8 mouse cellular contexts compared by ENCODE assay signal in genomic region chr12:54312522-54313210, GRCm38 (mm10).
A peak's percentile ranks its signal among the peaks of the same experiment; 100 is the strongest.
DNase-seq lines count a peak whose midpoint lies in the region; ATAC-seq lines count a peak whose summit lies in the region.

No protein-coding gene starts in this region.

- no peaks in the 10 kb centered on the region for H3K36me3 ChIP-seq in forebrain, embryonic 12.5 days (replicated peaks)
- no peaks in the 10 kb centered on the region for H3K36me3 ChIP-seq in midbrain, embryonic 12.5 days

- peaks cover 22% of the 10 kb centered on the region for H3K4me1 ChIP-seq in forebrain, embryonic 12.5 days
- H3K4me1 ChIP-seq in midbrain, embryonic 12.5 days, result peaks cover 31% of the 10 kb centered on the region

- 0 out of 2 replicates have a peak overlapping the region, but pooled peaks have one; percentile 36 for H3K27ac ChIP-seq in forebrain, embryonic 12.5 days
- H3K27ac ChIP-seq in midbrain, embryonic 12.5 days (replicated peaks), result 0 out of 2 replicates have a peak overlapping the region, but pooled peaks have one; percentile 4

- whole genome bisulfite sequencing in forebrain, embryonic 12.5 days, result 11% methylated on average over 14 of the region's 14 CpGs
- 13% methylated on average over 14 of the region's 14 CpGs for WGBS in midbrain, embryonic 12.5 days

- peak overlapping the region; percentile 39 for H3K4me3 ChIP-seq in forebrain, embryonic 12.5 days (replicated peaks)
- peak overlapping the region; percentile 39 for H3K4me3 ChIP-seq in midbrain, embryonic 12.5 days

- peak overlapping the region; percentile 74 for H3K4me2 ChIP-seq in forebrain, embryonic 12.5 days
- H3K4me2 ChIP-seq in midbrain, embryonic 12.5 days (replicated peaks), result peak overlapping the region; percentile 62

- DNase-seq in kidney, adult 11 months, result peak; percentile 54
- DNase-seq in kidney, postnatal 4 days, result no peak
- peak; percentile 41 for DNase-seq in kidney, adult 18-20 months
- DNase-seq in right cerebral cortex, postnatal 25 days, result no peak
- DNase-seq in cerebellum, adult 18-20 months, result no peak
- DNase-seq in urinary bladder, postnatal 14 days (ENCODE audit: low spot score), result no peak

- ATAC-seq in forebrain, embryonic 12.5 days (ENCODE audit: low FRiP score), result no peak; the same call in 1 of the 2 replicates
- ATAC-seq in midbrain, embryonic 12.5 days (ENCODE audit: low FRiP score, low read depth), result no peak

- peaks cover 23% of the 10 kb centered on the region for H3K27me3 ChIP-seq in forebrain, embryonic 12.5 days
- H3K27me3 ChIP-seq in midbrain, embryonic 12.5 days, result peaks cover 51% of the 10 kb centered on the region

- peak overlapping the region; percentile 58 for H3K9ac ChIP-seq in forebrain, embryonic 12.5 days
- peak overlapping the region; percentile 41 for H3K9ac ChIP-seq in midbrain, embryonic 12.5 days (replicated peaks)

- no peaks in the 10 kb centered on the region for H3K9me3 ChIP-seq in forebrain, embryonic 12.5 days
- H3K9me3 ChIP-seq in midbrain, embryonic 12.5 days, result no peaks in the 10 kb centered on the region

Comparison
In these comparisons a context has a peak if more than half of its experiments do, and no peak if none do; other contexts are left out.
1. DNase-seq: peak in kidney, adult 11 months (single experiment) and kidney, adult 18-20 months (single experiment); none in kidney, postnatal 4 days (0 of 2), right cerebral cortex, postnatal 25 days (single experiment), cerebellum, adult 18-20 months (0 of 2) and urinary bladder, postnatal 14 days (single experiment).